Mouse (Mus musculus) embryonic fibroblast, embryonic 13.5 days (primary cell): ENCODE data around the gene Rab6b.

ENCODE experiments used
- CTCF ChIP-seq: IDR thresholded peaks from 2 replicates; pipeline ENCODE4 v1.5.1; 2011; ENCODE audit warnings: mild to moderate bottlenecking, control low read depth, low read length, moderate library complexity, borderline replicate concordance; ENCODE audit not compliant: insufficient read depth
- POLR2A ChIP-seq: IDR thresholded peaks from 2 replicates; pipeline ENCODE4 v1.6.1; 2011; ENCODE audit warnings: low read depth, mild to moderate bottlenecking, control low read depth, low read length, moderate library complexity

GRCm38 (mm10) chr9:103134450-103135030 lies 23.0 kb downstream of the Rab6b start:
- TF ChIP-seq CTCF (no peak), POLR2A (no peak)
